ENCODE assay signal across 33 mouse cellular contexts in the genomic region with DNA sequence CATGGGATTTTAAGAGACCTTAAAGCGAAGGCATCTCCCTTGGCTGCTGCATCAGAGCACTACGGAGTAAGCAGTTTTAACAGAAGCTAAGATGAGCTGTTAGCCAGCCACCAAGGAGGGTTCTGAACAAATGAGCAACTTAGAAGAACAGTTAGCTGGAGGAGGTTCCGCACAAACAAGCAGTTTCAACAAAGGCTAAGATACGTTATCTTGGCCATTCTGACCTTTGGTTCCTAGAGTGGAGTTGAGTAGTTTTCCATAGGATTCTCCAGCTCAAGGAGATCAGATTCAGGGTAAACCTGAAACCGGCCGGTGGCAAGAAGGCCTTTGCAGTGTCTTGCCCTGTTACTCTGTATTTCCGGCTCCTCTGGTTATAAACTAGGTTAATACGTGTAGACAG. TPM values are rescaled to one million over a fixed set of nuclear protein-coding genes. Genes with fewer than 3 reads are reported as not detected.
DNase-seq lines count a peak whose midpoint lies in the region; ATAC-seq and TF ChIP-seq lines count a peak whose summit lies in the region.
"Had no signal": no experiment of that assay in that cellular context is flagged by ENCODE, and none has a peak within 500 bp of the region (broad histone marks: within the 10 kb centered on the region; RNA-seq: fewer than 3 reads in every experiment).

No protein-coding gene starts in this region.

- no peak for TF ChIP-seq EP300 in stomach, postnatal 0 days (optimal IDR thresholded peaks at IDR 0.05)

- no peaks in the 10 kb centered on the region for H3K9me3 ChIP-seq in liver, embryonic 13.5 days (replicated peaks)
- no peaks in the 10 kb centered on the region for H3K9me3 ChIP-seq in intestine, embryonic 14.5 days (ENCODE audit: control insufficient read depth, low read length)
- no peaks in the 10 kb centered on the region for H3K9me3 ChIP-seq in intestine, embryonic 16.5 days (ENCODE audit: control insufficient read depth, low read length)
- H3K9me3 ChIP-seq in stomach, postnatal 0 days (ENCODE audit: control insufficient read depth, low read length) = no peaks in the 10 kb centered on the region
- H3K9me3 ChIP-seq in neural tube, embryonic 15.5 days (replicated peaks) = no peaks in the 10 kb centered on the region
- H3K9me3 ChIP-seq: forebrain, embryonic 10.5 days; forebrain, embryonic 13.5 days; heart, embryonic 10.5 days; heart, embryonic 13.5 days; hindbrain, embryonic 15.5 days had no signal

- 0 out of 2 replicates have a peak, but pooled peaks cover 5% of the 10 kb centered on the region for H3K27me3 ChIP-seq in liver, embryonic 13.5 days
- H3K27me3 ChIP-seq in intestine, embryonic 14.5 days (replicated peaks; ENCODE audit: control insufficient read depth, insufficient read depth, low read length) = no peaks in the 10 kb centered on the region
- no peaks in the 10 kb centered on the region for H3K27me3 ChIP-seq in intestine, embryonic 16.5 days (replicated peaks; ENCODE audit: control insufficient read depth, insufficient read depth, low read length)
- no peaks in the 10 kb centered on the region for H3K27me3 ChIP-seq in stomach, postnatal 0 days (ENCODE audit: control insufficient read depth, insufficient read depth, low read length)
- H3K27me3 ChIP-seq in neural tube, embryonic 15.5 days (replicated peaks) = no peaks in the 10 kb centered on the region
- H3K27me3 ChIP-seq: heart, embryonic 13.5 days; hindbrain, embryonic 15.5 days had no signal

- WGBS in liver, embryonic 13.5 days (ENCODE audit: insufficient replicate concordance) = 87% methylated on average over 8 of the region's 8 CpGs
- 75% methylated on average over 8 of the region's 8 CpGs for WGBS in intestine, embryonic 14.5 days
- 75% methylated on average over 8 of the region's 8 CpGs for WGBS in intestine, embryonic 16.5 days
- 71% methylated on average over 8 of the region's 8 CpGs for WGBS in stomach, postnatal 0 days
- WGBS in neural tube, embryonic 15.5 days = 94% methylated on average over 8 of the region's 8 CpGs

- no peak overlapping the region for H3K4me2 ChIP-seq in liver, embryonic 13.5 days
- H3K4me2 ChIP-seq in intestine, embryonic 14.5 days (ENCODE audit: low read length) = no peak overlapping the region
- H3K4me2 ChIP-seq in intestine, embryonic 16.5 days (ENCODE audit: low read depth, low read length) = no peak overlapping the region; the same call in 1 of the 2 replicates
- no peak overlapping the region for H3K4me2 ChIP-seq in stomach, postnatal 0 days (replicated peaks; ENCODE audit: low read depth)
- no peak overlapping the region for H3K4me2 ChIP-seq in neural tube, embryonic 15.5 days

- intact Hi-C loops in left cerebral cortex, postnatal 10 days (cut with DNase I) = no loop called here

- DNase-seq in liver, embryonic 13.5 days = no peak
- no peak for DNase-seq in liver
- no peak for DNase-seq in intestine, embryonic 14.5 days (ENCODE audit: low spot score)
- peak; percentile 18 for DNase-seq in stomach, postnatal 0 days (ENCODE audit: low spot score)
- DNase-seq in thymus, adult 18-20 months = no peak
- DNase-seq in left cerebral cortex, postnatal 10 days (ENCODE audit: extremely low spot score in 1 of 2, low spot score in 2 of 2) = no peak
- DNase-seq: adrenal gland, adult 8-10 months; adrenal gland, postnatal 25 days; cerebellum, adult 18-20 months; cerebellum, adult 9-10 months; cerebellum, postnatal 14 days; gastrocnemius, adult 2 months; gastrocnemius, postnatal 14 days; heart, adult 18-20 months; heart, postnatal 14 days; heart, postnatal 4 days had no signal

- H3K27ac ChIP-seq in liver, embryonic 13.5 days = 0 out of 2 replicates have a peak overlapping the region, but pooled peaks have one; percentile 39
- H3K27ac ChIP-seq in intestine, embryonic 14.5 days (ENCODE audit: low read depth) = 0 out of 2 replicates have a peak overlapping the region, but pooled peaks have one; percentile 9
- peak overlapping the region; percentile 69 for H3K27ac ChIP-seq in intestine, embryonic 16.5 days (ENCODE audit: low read length)
- no peak overlapping the region; the same call in 1 of the 2 replicates for H3K27ac ChIP-seq in stomach, postnatal 0 days (replicated peaks)
- H3K27ac ChIP-seq in neural tube, embryonic 15.5 days (replicated peaks) = no peak overlapping the region
- H3K27ac ChIP-seq: forebrain, embryonic 10.5 days; forebrain, embryonic 13.5 days had no signal

- ATAC-seq in liver, embryonic 13.5 days (ENCODE audit: low read depth) = no peak
- ATAC-seq in intestine, embryonic 14.5 days (replicated peaks; ENCODE audit: low FRiP score, low TSS enrichment, low read depth) = no peak
- ATAC-seq in intestine, embryonic 16.5 days = peak; percentile 9; the same call in 1 of the 2 replicates
- no peak; the same call in 1 of the 2 replicates for ATAC-seq in stomach, postnatal 0 days (ENCODE audit: low FRiP score, low TSS enrichment)
- no peak for ATAC-seq in neural tube, embryonic 15.5 days (ENCODE audit: low FRiP score)
- ATAC-seq: activated CD4-positive, CD25-positive, alpha-beta regulatory T cell, adult 4 months; CD4-positive, CD25-positive, alpha-beta regulatory T cell, adult 4 months; forebrain, embryonic 13.5 days; forebrain, embryonic 16.5 days had no signal

- no peak for TF ChIP-seq CTCF in stomach, postnatal 0 days (IDR thresholded peaks at IDR 0.05; ENCODE audit: low read depth)

- no peak overlapping the region for H3K4me3 ChIP-seq in liver, embryonic 13.5 days (replicated peaks)
- no peak overlapping the region for H3K4me3 ChIP-seq in intestine, embryonic 14.5 days (ENCODE audit: low read depth, low read length)
- H3K4me3 ChIP-seq in intestine, embryonic 16.5 days (ENCODE audit: low read length) = no peak overlapping the region
- no peak overlapping the region for H3K4me3 ChIP-seq in stomach, postnatal 0 days (ENCODE audit: low read depth, low read length)
- no peak overlapping the region for H3K4me3 ChIP-seq in neural tube, embryonic 15.5 days (replicated peaks)

- peaks cover 24% of the 10 kb centered on the region for H3K4me1 ChIP-seq in liver, embryonic 13.5 days (replicated peaks)
- peaks cover 15% of the 10 kb centered on the region for H3K4me1 ChIP-seq in intestine, embryonic 14.5 days (replicated peaks; ENCODE audit: control insufficient read depth, insufficient read depth, low read length)
- H3K4me1 ChIP-seq in intestine, embryonic 16.5 days (ENCODE audit: control insufficient read depth, insufficient read depth, low read length) = peaks cover 9% of the 10 kb centered on the region
- H3K4me1 ChIP-seq in stomach, postnatal 0 days (replicated peaks; ENCODE audit: control insufficient read depth, insufficient read depth) = no peaks in the 10 kb centered on the region
- peaks cover 17% of the 10 kb centered on the region for H3K4me1 ChIP-seq in neural tube, embryonic 15.5 days

- no peak overlapping the region for H3K9ac ChIP-seq in liver, embryonic 13.5 days
- H3K9ac ChIP-seq in intestine, embryonic 14.5 days (ENCODE audit: low read length) = no peak overlapping the region
- H3K9ac ChIP-seq in intestine, embryonic 16.5 days (ENCODE audit: low read depth, low read length) = no peak overlapping the region
- H3K9ac ChIP-seq in stomach, postnatal 0 days (ENCODE audit: low read length) = no peak overlapping the region
- H3K9ac ChIP-seq in neural tube, embryonic 15.5 days (replicated peaks) = no peak overlapping the region
- H3K9ac ChIP-seq: forebrain, embryonic 13.5 days; hindbrain, embryonic 15.5 days had no signal

- H3K36me3 ChIP-seq in liver, embryonic 13.5 days = peaks cover 9% of the 10 kb centered on the region
- peaks cover 10% of the 10 kb centered on the region for H3K36me3 ChIP-seq in intestine, embryonic 14.5 days (ENCODE audit: control insufficient read depth, insufficient read depth, low read length)
- no peaks in the 10 kb centered on the region for H3K36me3 ChIP-seq in intestine, embryonic 16.5 days (ENCODE audit: control insufficient read depth, insufficient read depth, low read length)
- no peaks in the 10 kb centered on the region for H3K36me3 ChIP-seq in stomach, postnatal 0 days (ENCODE audit: control insufficient read depth, insufficient read depth, low read length)
- H3K36me3 ChIP-seq in neural tube, embryonic 15.5 days = peaks cover 3% of the 10 kb centered on the region; the same call in 1 of the 2 replicates

RNA-seq across cellular contexts. Expression of gene 2310057M21Rik, which starts 1.6 kb away (rescaled TPM):
- 11.1 and 12.4 TPM in 2 replicates for polyA plus RNA-seq in liver, embryonic 13.5 days (2015; fragmentation: Nextera tagmentation; extraction: Ambion mirVana)
- 23.8 and 25.0 TPM in 2 replicates for polyA plus RNA-seq in intestine, embryonic 14.5 days (2014; fragmentation: Nextera tagmentation; extraction: Ambion mirVana)
- 20.0 TPM in 2 replicates for polyA plus RNA-seq in intestine, embryonic 16.5 days (2015; fragmentation: Nextera tagmentation; extraction: Ambion mirVana)
- polyA plus RNA-seq in stomach, postnatal 0 days (2015; fragmentation: Nextera tagmentation; extraction: Ambion mirVana) = 11.5 and 12.8 TPM in 2 replicates
- polyA plus RNA-seq in neural tube, embryonic 15.5 days (2015; fragmentation: Nextera tagmentation; extraction: Ambion mirVana) = 29.0 and 31.1 TPM in 2 replicates
- total RNA-seq in left cerebral cortex, postnatal 10 days (2021) = 10 to 100 TPM; 27.1 to 34.8 TPM

RNA-seq across cellular contexts. Expression of gene Pstk, which starts 6.8 kb away (rescaled TPM):
- polyA plus RNA-seq in liver, embryonic 13.5 days (2015; fragmentation: Nextera tagmentation; extraction: Ambion mirVana) = 31.2 and 34.3 TPM in 2 replicates
- polyA plus RNA-seq in intestine, embryonic 14.5 days (2014; fragmentation: Nextera tagmentation; extraction: Ambion mirVana) = 73.9 and 75.9 TPM in 2 replicates
- 70.1 and 71.4 TPM in 2 replicates for polyA plus RNA-seq in intestine, embryonic 16.5 days (2015; fragmentation: Nextera tagmentation; extraction: Ambion mirVana)
- 50.0 and 52.2 TPM in 2 replicates for polyA plus RNA-seq in stomach, postnatal 0 days (2015; fragmentation: Nextera tagmentation; extraction: Ambion mirVana)
- polyA plus RNA-seq in neural tube, embryonic 15.5 days (2015; fragmentation: Nextera tagmentation; extraction: Ambion mirVana) = 56.3 and 57.6 TPM in 2 replicates
- 10 to 100 TPM; 33.4 TPM for total RNA-seq in left cerebral cortex, postnatal 10 days (2021)

RNA-seq across cellular contexts. Expression of gene Fam24a, which starts 30.5 kb away (rescaled TPM):
- not detected in 2 replicates for polyA plus RNA-seq in liver, embryonic 13.5 days (2015; fragmentation: Nextera tagmentation; extraction: Ambion mirVana)
- polyA plus RNA-seq in intestine, embryonic 14.5 days (2014; fragmentation: Nextera tagmentation; extraction: Ambion mirVana) = not detected in 2 replicates
- polyA plus RNA-seq in intestine, embryonic 16.5 days (2015; fragmentation: Nextera tagmentation; extraction: Ambion mirVana) = not detected in 2 replicates
- not detected in 2 replicates for polyA plus RNA-seq in stomach, postnatal 0 days (2015; fragmentation: Nextera tagmentation; extraction: Ambion mirVana)
- polyA plus RNA-seq in neural tube, embryonic 15.5 days (2015; fragmentation: Nextera tagmentation; extraction: Ambion mirVana) = not detected in 2 replicates
- not detected for total RNA-seq in left cerebral cortex, postnatal 10 days (2021)
- total RNA-seq: adrenal gland, adult 8-10 months; adrenal gland, postnatal 25 days; gastrocnemius, adult 2 months; gastrocnemius, postnatal 14 days; gastrocnemius, postnatal 4 days; heart, adult 18-20 months; heart, postnatal 14 days; heart, postnatal 4 days had no signal
- polyA plus RNA-seq: activated CD4-positive, CD25-positive, alpha-beta regulatory T cell, adult 4 months; brain, embryonic 14.5 days; C2C12; CD4-positive, CD25-positive, alpha-beta regulatory T cell, adult 4 months; embryonic facial prominence, embryonic 11.5 days; forebrain, embryonic 10.5 days; forebrain, embryonic 13.5 days; forebrain, embryonic 16.5 days; heart, embryonic 10.5 days; heart, embryonic 13.5 days; heart, embryonic 16.5 days; hindbrain, embryonic 11.5 days; hindbrain, embryonic 15.5 days had no signal

RNA-seq across cellular contexts. Expression of gene Fam24b, which starts 34.8 kb away (rescaled TPM):
- not detected in 2 replicates for polyA plus RNA-seq in liver, embryonic 13.5 days (2015; fragmentation: Nextera tagmentation; extraction: Ambion mirVana)
- 0.42 TPM in 1 of 2 replicates, not detected in the other for polyA plus RNA-seq in intestine, embryonic 14.5 days (2014; fragmentation: Nextera tagmentation; extraction: Ambion mirVana)
- polyA plus RNA-seq in intestine, embryonic 16.5 days (2015; fragmentation: Nextera tagmentation; extraction: Ambion mirVana) = not detected in 2 replicates
- polyA plus RNA-seq in stomach, postnatal 0 days (2015; fragmentation: Nextera tagmentation; extraction: Ambion mirVana) = not detected in 2 replicates
- not detected in 2 replicates for polyA plus RNA-seq in neural tube, embryonic 15.5 days (2015; fragmentation: Nextera tagmentation; extraction: Ambion mirVana)
- under 1 TPM in 1 of 2 experiments, not detected in 1; 0.75 TPM for total RNA-seq in left cerebral cortex, postnatal 10 days (2021)
- total RNA-seq: adrenal gland, adult 8-10 months; adrenal gland, postnatal 25 days; gastrocnemius, adult 2 months; gastrocnemius, postnatal 14 days; gastrocnemius, postnatal 4 days; heart, adult 18-20 months; heart, postnatal 14 days; heart, postnatal 4 days had no signal
- polyA plus RNA-seq: activated CD4-positive, CD25-positive, alpha-beta regulatory T cell, adult 4 months; brain, embryonic 14.5 days; CD4-positive, CD25-positive, alpha-beta regulatory T cell, adult 4 months; embryonic facial prominence, embryonic 11.5 days; embryonic facial prominence, embryonic 14.5 days; forebrain, embryonic 10.5 days; forebrain, embryonic 13.5 days; forebrain, embryonic 16.5 days; heart, embryonic 10.5 days; heart, embryonic 13.5 days; heart, embryonic 16.5 days; hindbrain, embryonic 11.5 days; hindbrain, embryonic 15.5 days had no signal

RNA-seq across cellular contexts. Expression of gene Cuzd1, which starts 42.0 kb away (rescaled TPM):
- not detected in 2 replicates for polyA plus RNA-seq in liver, embryonic 13.5 days (2015; fragmentation: Nextera tagmentation; extraction: Ambion mirVana)
- not detected in 2 replicates for polyA plus RNA-seq in intestine, embryonic 14.5 days (2014; fragmentation: Nextera tagmentation; extraction: Ambion mirVana)
- 1.5 and 1.9 TPM in 2 replicates for polyA plus RNA-seq in intestine, embryonic 16.5 days (2015; fragmentation: Nextera tagmentation; extraction: Ambion mirVana)
- 0.06 and 0.10 TPM in 2 replicates for polyA plus RNA-seq in stomach, postnatal 0 days (2015; fragmentation: Nextera tagmentation; extraction: Ambion mirVana)
- polyA plus RNA-seq in neural tube, embryonic 15.5 days (2015; fragmentation: Nextera tagmentation; extraction: Ambion mirVana) = 0.13 TPM in 1 of 2 replicates, not detected in the other
- under 1 TPM; 0.30 to 0.49 TPM for total RNA-seq in left cerebral cortex, postnatal 10 days (2021)
- total RNA-seq: adrenal gland, adult 8-10 months; adrenal gland, postnatal 25 days; gastrocnemius, postnatal 14 days; gastrocnemius, postnatal 4 days had no signal
- polyA plus RNA-seq: activated CD4-positive, CD25-positive, alpha-beta regulatory T cell, adult 4 months; C2C12; CD4-positive, CD25-positive, alpha-beta regulatory T cell, adult 4 months; embryonic facial prominence, embryonic 11.5 days; forebrain, embryonic 10.5 days; forebrain, embryonic 13.5 days; forebrain, embryonic 16.5 days; hindbrain, embryonic 11.5 days; hindbrain, embryonic 15.5 days had no signal

Comparison
In these comparisons a context has a peak if more than half of its experiments do, and no peak if none do; other contexts are left out.
1. H3K27ac ChIP-seq: peak in liver, embryonic 13.5 days (single experiment), intestine, embryonic 14.5 days (single experiment) and intestine, embryonic 16.5 days (single experiment); none in stomach, postnatal 0 days (single experiment) and neural tube, embryonic 15.5 days (single experiment).